Mouse (Mus musculus): ENCODE data around the gene Zdhhc1. TPM values are rescaled to one million over a fixed set of nuclear protein-coding genes. Genes with fewer than 3 reads are reported as not detected.
A peak's percentile ranks its signal among the peaks of the same experiment; 100 is the strongest.

Zdhhc1 gene
- total and polyA plus RNA-seq, 2 experiments from 2014 or later, result 19.1 to 56.2 TPM

DNA sequence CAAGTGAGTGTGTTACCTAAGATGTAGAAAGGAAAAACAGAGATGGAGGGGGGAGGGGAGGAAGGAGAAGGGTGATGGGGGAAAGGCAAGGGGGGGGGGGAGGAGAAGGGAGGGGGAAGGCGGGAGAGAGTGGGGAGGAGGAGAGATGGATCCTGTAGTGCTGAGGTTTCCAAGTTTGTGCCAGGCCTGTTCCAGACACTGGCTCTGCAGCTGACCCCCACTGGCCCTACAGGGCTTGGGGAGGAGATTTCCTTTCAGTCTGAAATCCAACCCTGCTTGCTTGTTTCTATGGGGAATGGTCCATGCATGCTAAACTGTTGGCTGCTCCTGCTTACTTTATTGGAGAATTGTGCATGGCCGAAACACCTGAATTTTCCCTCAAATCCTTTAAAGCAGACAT, 12.1 kb upstream of the Zdhhc1 start:
- no peaks in the 10 kb centered on the region for H3K27me3 ChIP-seq (ENCODE audit: control insufficient read depth, insufficient read depth, low read length)
- no peak overlapping the region for H3K9ac ChIP-seq (replicated peaks; ENCODE audit: low read depth, low read length)
- no peak for TF ChIP-seq CTCF (IDR thresholded peaks at IDR 0.05; ENCODE audit: low read depth)
- no peak for TF ChIP-seq EP300 (IDR thresholded peaks at IDR 0.05; ENCODE audit: low read depth)
- no peaks in the 10 kb centered on the region for H3K36me3 ChIP-seq (replicated peaks; ENCODE audit: control insufficient read depth, insufficient read depth, low read length)
- WGBS, result 81% methylated on average over 1 of the region's 2 CpGs
- no peak for DNase-seq (ENCODE audit: low spot score)
- H3K9me3 ChIP-seq (replicated peaks; ENCODE audit: control insufficient read depth, low read length), result no peaks in the 10 kb centered on the region
- no peak for ATAC-seq (ENCODE audit: insufficient read depth, low read depth)
- H3K4me3 ChIP-seq (ENCODE audit: low read depth, low read length), result no peak overlapping the region
- no peaks in the 10 kb centered on the region for H3K4me1 ChIP-seq (ENCODE audit: control insufficient read depth, insufficient read depth)
- no peak overlapping the region for H3K4me2 ChIP-seq (ENCODE audit: low read depth, low read length)
- no peak overlapping the region for H3K27ac ChIP-seq (ENCODE audit: low read depth)

GRCm38 (mm10) chr8:105506977-105507376, 10.3 kb upstream of the Zdhhc1 start:
- H3K9ac ChIP-seq (replicated peaks; ENCODE audit: low read depth, low read length), result no peak overlapping the region
- H3K4me1 ChIP-seq (ENCODE audit: control insufficient read depth, insufficient read depth), result no peaks in the 10 kb centered on the region
- ATAC-seq (ENCODE audit: insufficient read depth, low read depth) (no peak), DNase-seq (ENCODE audit: low spot score) (no peak)
- no peak overlapping the region for H3K27ac ChIP-seq (ENCODE audit: low read depth)
- H3K27me3 ChIP-seq (ENCODE audit: control insufficient read depth, insufficient read depth, low read length), result no peaks in the 10 kb centered on the region
- WGBS, result 63% methylated on average over 6 of the region's 6 CpGs
- no peaks in the 10 kb centered on the region for H3K9me3 ChIP-seq (replicated peaks; ENCODE audit: control insufficient read depth, low read length)
- no peak overlapping the region for H3K4me3 ChIP-seq (ENCODE audit: low read depth, low read length)
- no peak overlapping the region for H3K4me2 ChIP-seq (ENCODE audit: low read depth, low read length)
- H3K36me3 ChIP-seq (replicated peaks; ENCODE audit: control insufficient read depth, insufficient read depth, low read length), result no peaks in the 10 kb centered on the region
- TF ChIP-seq CTCF (IDR thresholded peaks at IDR 0.05; ENCODE audit: low read depth), result no peak
- TF ChIP-seq EP300 (IDR thresholded peaks at IDR 0.05; ENCODE audit: low read depth), result no peak

- Histone ChIP-seq H3K4me3 (ENCODE audit: low read depth, low read length) (no peak overlapping the region), H3K4me2 (ENCODE audit: low read depth, low read length) (no peak overlapping the region), H3K36me3 (replicated peaks; ENCODE audit: control insufficient read depth, insufficient read depth, low read length) (no peaks in the 10 kb centered on the region), H3K27me3 (ENCODE audit: control insufficient read depth, insufficient read depth, low read length) (no peaks in the 10 kb centered on the region), H3K9ac (replicated peaks; ENCODE audit: low read depth, low read length) (no peak overlapping the region), H3K4me1 (ENCODE audit: control insufficient read depth, insufficient read depth) (no peaks in the 10 kb centered on the region), H3K9me3 (replicated peaks; ENCODE audit: control insufficient read depth, low read length) (no peaks in the 10 kb centered on the region), H3K27ac (ENCODE audit: low read depth) (peak overlapping the region; percentile 66)
- DNase-seq (ENCODE audit: low spot score) (no peak), ATAC-seq (ENCODE audit: insufficient read depth, low read depth) (peak; percentile 55; the same call in 1 of the 2 replicates)
- TF ChIP-seq EP300 (IDR thresholded peaks at IDR 0.05; ENCODE audit: low read depth) (peak; percentile 52; the same call in 1 of the 2 replicates), CTCF (IDR thresholded peaks at IDR 0.05; ENCODE audit: low read depth) (no peak)
- 70% methylated on average over 3 of the region's 3 CpGs for WGBS
Measured at GRCm38 (mm10) chr8:105504617-105505016, 7.9 kb upstream of the Zdhhc1 start.

GRCm38 (mm10) chr8:105499787-105500186, 3.1 kb upstream of the Zdhhc1 start:
- H3K4me2 ChIP-seq (ENCODE audit: low read depth, low read length), result peak overlapping the region; percentile 4; the same call in 1 of the 2 replicates

DNA sequence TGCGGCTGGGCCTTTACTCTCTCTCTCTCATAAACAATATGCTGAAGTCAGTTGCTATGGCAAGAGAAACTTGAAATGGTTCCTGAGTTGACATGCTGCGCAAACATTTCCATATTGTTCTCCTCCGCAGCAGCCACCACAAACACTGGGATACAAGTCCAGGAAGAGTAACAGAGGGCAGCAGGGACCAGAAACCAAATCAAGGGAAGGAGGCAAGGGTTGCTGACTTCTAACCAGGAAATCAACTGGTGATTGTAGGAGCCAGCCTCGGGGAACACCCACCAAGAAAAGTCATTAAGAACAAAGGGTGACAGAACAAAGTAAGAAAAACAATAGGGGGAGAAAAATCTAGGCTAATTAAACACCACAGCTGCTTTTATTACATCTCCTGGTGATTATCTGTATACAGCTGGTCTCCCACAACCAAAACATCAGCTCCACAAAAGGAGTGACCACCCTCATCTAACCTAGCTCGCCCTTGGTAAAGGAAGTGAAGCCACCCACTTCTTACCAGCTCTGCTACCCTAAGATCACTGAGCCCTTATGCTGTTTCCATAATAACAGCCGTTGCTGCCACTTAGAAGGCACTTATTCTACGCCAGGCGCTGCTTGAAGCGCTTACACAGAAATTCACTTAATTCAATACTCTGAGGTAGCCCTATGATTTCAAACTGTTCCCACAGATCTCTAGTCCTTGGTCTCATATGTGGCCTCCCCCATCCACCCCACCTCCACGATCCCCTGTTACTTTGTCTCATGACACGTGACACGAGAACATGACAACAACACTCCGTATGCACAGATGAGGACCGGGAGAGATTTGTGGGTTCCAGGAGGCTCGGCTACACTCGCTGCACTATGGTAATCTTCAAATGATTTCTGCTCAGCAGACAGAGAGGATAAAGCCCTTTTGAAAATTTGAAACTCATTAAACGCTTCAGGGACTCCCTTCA, 1.1 kb downstream of the Zdhhc1 start:
- Histone ChIP-seq H3K9me3 (replicated peaks; ENCODE audit: control insufficient read depth, low read length) (no peaks in the 10 kb centered on the region), H3K36me3 (replicated peaks; ENCODE audit: control insufficient read depth, insufficient read depth, low read length) (no peaks in the 10 kb centered on the region), H3K4me2 (ENCODE audit: low read depth, low read length) (peak overlapping the region; percentile 93), H3K27me3 (ENCODE audit: control insufficient read depth, insufficient read depth, low read length) (no peaks in the 10 kb centered on the region), H3K4me3 (ENCODE audit: low read depth, low read length) (peak overlapping the region; percentile 95), H3K4me1 (ENCODE audit: control insufficient read depth, insufficient read depth) (peaks cover 20% of the 10 kb centered on the region), H3K9ac (replicated peaks; ENCODE audit: low read depth, low read length) (peak overlapping the region; percentile 90), H3K27ac (ENCODE audit: low read depth) (no peak overlapping the region)
- no peak for ATAC-seq (ENCODE audit: insufficient read depth, low read depth)
- TF ChIP-seq CTCF (IDR thresholded peaks at IDR 0.05; ENCODE audit: low read depth) (no peak), EP300 (IDR thresholded peaks at IDR 0.05; ENCODE audit: low read depth) (no peak)
- WGBS, result 47% methylated on average over 17 of the region's 17 CpGs
- DNase-seq (ENCODE audit: low spot score), result no peak

More at GRCm38 (mm10) chr8:105499787-105500186, 3.1 kb upstream of the Zdhhc1 start:
- 0 out of 2 replicates have a peak, but pooled peaks cover 6% of the 10 kb centered on the region for H3K4me1 ChIP-seq (ENCODE audit: control insufficient read depth, insufficient read depth)
- H3K27me3 ChIP-seq (ENCODE audit: control insufficient read depth, insufficient read depth, low read length), result no peaks in the 10 kb centered on the region
- H3K27ac ChIP-seq (ENCODE audit: low read depth), result no peak overlapping the region
- no peak overlapping the region for H3K4me3 ChIP-seq (ENCODE audit: low read depth, low read length)
- no peak for TF ChIP-seq EP300 (IDR thresholded peaks at IDR 0.05; ENCODE audit: low read depth)
- no peak for TF ChIP-seq CTCF (IDR thresholded peaks at IDR 0.05; ENCODE audit: low read depth)
- 56% methylated on average over 12 of the region's 12 CpGs for WGBS
- H3K9me3 ChIP-seq (replicated peaks; ENCODE audit: control insufficient read depth, low read length), result no peaks in the 10 kb centered on the region
- DNase-seq (ENCODE audit: low spot score), result no peak
- no peaks in the 10 kb centered on the region for H3K36me3 ChIP-seq (replicated peaks; ENCODE audit: control insufficient read depth, insufficient read depth, low read length)
- no peak overlapping the region for H3K9ac ChIP-seq (replicated peaks; ENCODE audit: low read depth, low read length)
- ATAC-seq (ENCODE audit: insufficient read depth, low read depth), result no peak
